In the genomic region with DNA sequence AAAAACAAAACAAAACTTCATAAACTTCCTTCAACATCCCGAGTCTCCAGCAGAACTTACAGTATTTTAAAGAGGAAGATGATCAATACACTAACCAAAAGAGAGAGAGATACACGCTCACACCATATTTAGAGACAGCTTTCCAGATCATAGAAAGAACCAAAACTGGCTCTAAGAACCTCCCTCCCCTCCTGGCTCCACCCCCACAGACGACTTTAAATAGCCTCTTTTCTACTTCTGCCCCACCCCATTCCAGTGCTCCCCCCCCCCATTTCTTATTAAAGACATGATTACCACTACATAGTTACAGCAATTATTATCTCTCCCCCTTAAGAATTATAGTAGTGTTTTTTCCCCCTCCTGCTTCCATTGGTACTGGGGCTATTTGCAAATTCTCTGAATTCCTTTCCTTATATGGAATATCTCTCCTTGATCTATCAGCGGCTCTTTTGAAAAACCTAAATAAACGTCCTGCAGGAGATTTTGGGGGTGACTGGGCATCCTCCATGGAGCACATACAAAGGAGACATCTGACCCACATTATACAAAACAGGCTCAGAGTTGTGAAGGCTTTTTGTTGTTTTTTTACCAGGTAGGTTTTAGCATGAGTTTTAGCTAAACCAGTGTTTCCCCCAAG, we compare ENCODE assay signal across 10 mouse cellular contexts. TPM values are rescaled to one million over a fixed set of nuclear protein-coding genes. Genes with fewer than 3 reads are reported as not detected.
DNase-seq lines count a peak whose midpoint lies in the region; ATAC-seq and TF ChIP-seq lines count a peak whose summit lies in the region.
"Had no signal": no experiment of that assay in that cellular context is flagged by ENCODE, and none has a peak within 500 bp of the region (broad histone marks: within the 10 kb centered on the region; RNA-seq: fewer than 3 reads in every experiment).

No protein-coding gene starts in this region.

- no peak for DNase-seq in heart, postnatal 36 days
- DNase-seq in lung, postnatal 0 days (ENCODE audit: low spot score) = peak; percentile 65
- DNase-seq in lung, postnatal 14 days = no peak
- DNase-seq in induced T-regulatory cell, adult 2 months (ENCODE audit: low read depth) = peak; percentile 32
- no peak for DNase-seq in frontal cortex, postnatal 14 days (ENCODE audit: low spot score in 2 of 2)
- no peak for DNase-seq in urinary bladder, adult 18-20 months (ENCODE audit: low spot score in 2 of 2)
- DNase-seq: cerebellum, postnatal 14 days had no signal

- H3K4me1 ChIP-seq in heart, embryonic 11.5 days (ENCODE audit: control insufficient read depth, insufficient read depth, low read length) = peaks cover 25% of the 10 kb centered on the region
- H3K4me1 ChIP-seq in lung, postnatal 0 days (ENCODE audit: insufficient read depth, low read depth, low read length) = peaks cover 17% of the 10 kb centered on the region; the same call in 1 of the 2 replicates
- peaks cover 35% of the 10 kb centered on the region for H3K4me1 ChIP-seq in stomach, embryonic 16.5 days (ENCODE audit: control insufficient read depth, insufficient read depth, low read length)

- TF ChIP-seq CTCF in lung, postnatal 0 days (IDR thresholded peaks at IDR 0.05) = no peak

- no peaks in the 10 kb centered on the region for H3K27me3 ChIP-seq in heart, embryonic 11.5 days (ENCODE audit: control insufficient read depth, insufficient read depth, low read length)
- no peaks in the 10 kb centered on the region for H3K27me3 ChIP-seq in lung, postnatal 0 days (replicated peaks; ENCODE audit: insufficient read depth, low read length)
- no peaks in the 10 kb centered on the region for H3K27me3 ChIP-seq in stomach, embryonic 16.5 days (ENCODE audit: control insufficient read depth, insufficient read depth, low read length)

- H3K9ac ChIP-seq in heart, embryonic 11.5 days (ENCODE audit: low read depth, low read length) = peak overlapping the region; percentile 99
- H3K9ac ChIP-seq in lung, postnatal 0 days (replicated peaks; ENCODE audit: low read depth) = no peak overlapping the region
- peak overlapping the region; percentile 95; the same call in 1 of the 2 replicates for H3K9ac ChIP-seq in stomach, embryonic 16.5 days (ENCODE audit: low read length)

- ATAC-seq in heart, embryonic 11.5 days (replicated peaks; ENCODE audit: insufficient number of reproducible peaks, low FRiP score, low TSS enrichment) = no peak
- no peak for ATAC-seq in lung, postnatal 0 days
- ATAC-seq in stomach, embryonic 16.5 days (ENCODE audit: insufficient read depth, low FRiP score) = no peak

- peak overlapping the region; percentile 99 for H3K27ac ChIP-seq in heart, embryonic 11.5 days (ENCODE audit: low read depth, low read length)
- no peak overlapping the region; the same call in 1 of the 2 replicates for H3K27ac ChIP-seq in lung, postnatal 0 days (ENCODE audit: low read length)
- peak overlapping the region; percentile 96 for H3K27ac ChIP-seq in stomach, embryonic 16.5 days (ENCODE audit: low read length)

- intact Hi-C loops in heart, postnatal 36 days (cut with DNase I) = loop anchor here (5.0 to 10.0 kb wide), 4 partner anchors 166 to 401 kb away; a partner anchor contains a TSS

- TF ChIP-seq EP300 in lung, postnatal 0 days (IDR thresholded peaks at IDR 0.05) = no peak

- H3K4me3 ChIP-seq in heart, embryonic 11.5 days (ENCODE audit: low read depth, low read length) = peak overlapping the region; percentile 86
- H3K4me3 ChIP-seq in lung, postnatal 0 days (ENCODE audit: low read depth, low read length) = peak overlapping the region; percentile 66; the same call in 1 of the 2 replicates
- peak overlapping the region; percentile 79 for H3K4me3 ChIP-seq in stomach, embryonic 16.5 days (replicated peaks; ENCODE audit: low read length)
- H3K4me3 ChIP-seq: layer of hippocampus, adult 2 months had no signal

- WGBS in heart, embryonic 11.5 days (ENCODE audit: insufficient replicate concordance) = 7% methylated on average over 5 of the region's 5 CpGs
- 14% methylated on average over 5 of the region's 5 CpGs for whole genome bisulfite sequencing in lung, postnatal 0 days
- WGBS in stomach, embryonic 16.5 days = 14% methylated on average over 5 of the region's 5 CpGs

- no peaks in the 10 kb centered on the region for H3K9me3 ChIP-seq in heart, embryonic 11.5 days (replicated peaks; ENCODE audit: control insufficient read depth, low read length)
- H3K9me3 ChIP-seq in lung, postnatal 0 days (ENCODE audit: low read length) = no peaks in the 10 kb centered on the region
- H3K9me3 ChIP-seq in stomach, embryonic 16.5 days (replicated peaks; ENCODE audit: control insufficient read depth, low read length) = no peaks in the 10 kb centered on the region

- peaks cover 8% of the 10 kb centered on the region; the same call in 1 of the 2 replicates for H3K36me3 ChIP-seq in heart, embryonic 11.5 days (ENCODE audit: control insufficient read depth, insufficient read depth, low read length)
- no peaks in the 10 kb centered on the region for H3K36me3 ChIP-seq in lung, postnatal 0 days (ENCODE audit: insufficient read depth, low read length)
- no peaks in the 10 kb centered on the region for H3K36me3 ChIP-seq in stomach, embryonic 16.5 days (ENCODE audit: control insufficient read depth, insufficient read depth, low read length)

- H3K4me2 ChIP-seq in heart, embryonic 11.5 days = peak overlapping the region; percentile 87
- peak overlapping the region; percentile 88 for H3K4me2 ChIP-seq in lung, postnatal 0 days (replicated peaks; ENCODE audit: low read depth, low read length)
- H3K4me2 ChIP-seq in stomach, embryonic 16.5 days (ENCODE audit: low read depth, low read length) = peak overlapping the region; percentile 82

RNA-seq across cellular contexts. Expression of a gene that starts 3.1 kb away (rescaled TPM):
- polyA plus RNA-seq in heart, embryonic 11.5 days (2014; fragmentation: Nextera tagmentation; extraction: Ambion mirVana) = 4,955 and 5,093 TPM in 2 replicates
- total RNA-seq in heart, postnatal 36 days (2021) = over 10,000 TPM; 11,452 to 11,878 TPM
- polyA plus RNA-seq in lung, postnatal 0 days (2015; fragmentation: Nextera tagmentation; extraction: Ambion mirVana) = 695 and 781 TPM in 2 replicates
- 1,286 and 1,473 TPM in 2 replicates for polyA plus RNA-seq in stomach, embryonic 16.5 days (2015; fragmentation: Nextera tagmentation; extraction: Ambion mirVana)

Comparison
In these comparisons a context has a peak if more than half of its experiments do, and no peak if none do; other contexts are left out.
1. DNase-seq: peak in lung, postnatal 0 days (single experiment) and induced T-regulatory cell, adult 2 months (single experiment); none in heart, postnatal 36 days (0 of 2), lung, postnatal 14 days (single experiment), frontal cortex, postnatal 14 days (0 of 2) and urinary bladder, adult 18-20 months (0 of 2).
2. Peak in every context shown above with its lines, with median percentiles within 50 percentile points of each other: H3K4me2 ChIP-seq and H3K4me3 ChIP-seq.